Mouse (Mus musculus): Measurements from ENCODE around the gene Usp19. TPM values are rescaled to one million over a fixed set of nuclear protein-coding genes. Genes with fewer than 3 reads are reported as not detected.

Gene Usp19
- 86.8 and 87.1 TPM in 2 replicates for polyA plus RNA-seq (2012; ENCODE audit: insufficient read depth, insufficient read length, missing spikeins)

GRCm38 (mm10) chr9:108490559-108491285, at the start of gene Usp19:
Usp19 (plus strand) TSS chr9:108490602.
- Histone ChIP-seq H3K27ac (ENCODE audit: insufficient read depth, low read depth, low read length) (peak within 1 kb of the TSS; percentile 75), H3K4me1 (ENCODE audit: control insufficient read depth, insufficient read depth, low read length) (peaks cover 13% of the 10 kb centered on the region), H3K4me3 (ENCODE audit: insufficient read depth, low read length) (peak within 1 kb of the TSS; percentile 87)
- no peak for TF ChIP-seq CTCF (IDR thresholded peaks at IDR 0.05; ENCODE audit: low read depth, low read length)
- TF ChIP-seq POLR2A (IDR thresholded peaks at IDR 0.05; ENCODE audit: borderline replicate concordance, low read depth, low read length) = no peak

- H3K4me3 ChIP-seq (ENCODE audit: insufficient read depth, low read length) = no peak overlapping the region
- H3K4me1 ChIP-seq (ENCODE audit: control insufficient read depth, insufficient read depth, low read length) = peaks cover 10% of the 10 kb centered on the region
- no peak for TF ChIP-seq POLR2A (IDR thresholded peaks at IDR 0.05; ENCODE audit: borderline replicate concordance, low read depth, low read length)
- no peak for TF ChIP-seq CTCF (IDR thresholded peaks at IDR 0.05; ENCODE audit: low read depth, low read length)
- no peak overlapping the region for H3K27ac ChIP-seq (ENCODE audit: insufficient read depth, low read depth, low read length)
Measured at GRCm38 (mm10) chr9:108441236-108441919, 49.0 kb upstream of the Usp19 start.

GRCm38 (mm10) chr9:108445125-108445524, 45.3 kb upstream of the Usp19 start:
- TF ChIP-seq POLR2A (IDR thresholded peaks at IDR 0.05; ENCODE audit: borderline replicate concordance, low read depth, low read length) (no peak), CTCF (IDR thresholded peaks at IDR 0.05; ENCODE audit: low read depth, low read length) (no peak)
- Histone ChIP-seq H3K4me3 (ENCODE audit: insufficient read depth, low read length) (no peak overlapping the region), H3K4me1 (ENCODE audit: control insufficient read depth, insufficient read depth, low read length) (peaks cover 10% of the 10 kb centered on the region), H3K27ac (ENCODE audit: insufficient read depth, low read depth, low read length) (no peak overlapping the region)

- TF ChIP-seq CTCF (IDR thresholded peaks at IDR 0.05; ENCODE audit: low read depth, low read length) = no peak
- TF ChIP-seq POLR2A (IDR thresholded peaks at IDR 0.05; ENCODE audit: borderline replicate concordance, low read depth, low read length) = no peak
- H3K27ac ChIP-seq (ENCODE audit: insufficient read depth, low read depth, low read length) = no peak overlapping the region
- no peak overlapping the region for H3K4me3 ChIP-seq (ENCODE audit: insufficient read depth, low read length)
- peaks cover 6% of the 10 kb centered on the region; the same call in 1 of the 2 replicates for H3K4me1 ChIP-seq (ENCODE audit: control insufficient read depth, insufficient read depth, low read length)
Measured at GRCm38 (mm10) chr9:108449860-108450259, 40.5 kb upstream of the Usp19 start.

GRCm38 (mm10) chr9:108450292-108451169, 39.9 kb upstream of the Usp19 start:
- TF ChIP-seq CTCF (IDR thresholded peaks at IDR 0.05; ENCODE audit: low read depth, low read length) = no peak
- TF ChIP-seq POLR2A (IDR thresholded peaks at IDR 0.05; ENCODE audit: borderline replicate concordance, low read depth, low read length) = no peak
- no peak overlapping the region for H3K4me3 ChIP-seq (ENCODE audit: insufficient read depth, low read length)
- H3K27ac ChIP-seq (ENCODE audit: insufficient read depth, low read depth, low read length) = no peak overlapping the region
- peaks cover 6% of the 10 kb centered on the region; the same call in 1 of the 2 replicates for H3K4me1 ChIP-seq (ENCODE audit: control insufficient read depth, insufficient read depth, low read length)

GRCm38 (mm10) chr9:108451170-108451493, 39.3 kb upstream of the Usp19 start:
- TF ChIP-seq POLR2A (IDR thresholded peaks at IDR 0.05; ENCODE audit: borderline replicate concordance, low read depth, low read length) (no peak), CTCF (IDR thresholded peaks at IDR 0.05; ENCODE audit: low read depth, low read length) (no peak)

GRCm38 (mm10) chr9:108451519-108452160, 38.8 kb upstream of the Usp19 start:
- H3K27ac ChIP-seq (ENCODE audit: insufficient read depth, low read depth, low read length) = no peak overlapping the region
- no peak overlapping the region for H3K4me3 ChIP-seq (ENCODE audit: insufficient read depth, low read length)
- TF ChIP-seq POLR2A (IDR thresholded peaks at IDR 0.05; ENCODE audit: borderline replicate concordance, low read depth, low read length) = no peak
- peaks cover 6% of the 10 kb centered on the region; the same call in 1 of the 2 replicates for H3K4me1 ChIP-seq (ENCODE audit: control insufficient read depth, insufficient read depth, low read length)

More at GRCm38 (mm10) chr9:108451170-108451493, 39.3 kb upstream of the Usp19 start:
- H3K4me3 ChIP-seq (ENCODE audit: insufficient read depth, low read length) = no peak overlapping the region
- peaks cover 6% of the 10 kb centered on the region; the same call in 1 of the 2 replicates for H3K4me1 ChIP-seq (ENCODE audit: control insufficient read depth, insufficient read depth, low read length)
- H3K27ac ChIP-seq (ENCODE audit: insufficient read depth, low read depth, low read length) = no peak overlapping the region

GRCm38 (mm10) chr9:108452291-108452906, 38.0 kb upstream of the Usp19 start:
- TF ChIP-seq POLR2A (IDR thresholded peaks at IDR 0.05; ENCODE audit: borderline replicate concordance, low read depth, low read length) (no peak), CTCF (IDR thresholded peaks at IDR 0.05; ENCODE audit: low read depth, low read length) (peak; percentile 87)
- H3K4me1 ChIP-seq (ENCODE audit: control insufficient read depth, insufficient read depth, low read length) = peaks cover 6% of the 10 kb centered on the region; the same call in 1 of the 2 replicates
- peak overlapping the region; percentile 57 for H3K4me3 ChIP-seq (ENCODE audit: insufficient read depth, low read length)
- no peak overlapping the region for H3K27ac ChIP-seq (ENCODE audit: insufficient read depth, low read depth, low read length)

GRCm38 (mm10) chr9:108452911-108453310, 37.5 kb upstream of the Usp19 start:
- Histone ChIP-seq H3K4me1 (ENCODE audit: control insufficient read depth, insufficient read depth, low read length) (peaks cover 6% of the 10 kb centered on the region; the same call in 1 of the 2 replicates), H3K4me3 (ENCODE audit: insufficient read depth, low read length) (no peak overlapping the region), H3K27ac (ENCODE audit: insufficient read depth, low read depth, low read length) (no peak overlapping the region)
- TF ChIP-seq POLR2A (IDR thresholded peaks at IDR 0.05; ENCODE audit: borderline replicate concordance, low read depth, low read length) (no peak), CTCF (IDR thresholded peaks at IDR 0.05; ENCODE audit: low read depth, low read length) (no peak)
